28 mouse cellular contexts compared by ENCODE assay signal in genomic region chr12:17148920-17149319, GRCm38 (mm10). TPM values are rescaled to one million over a fixed set of nuclear protein-coding genes. Genes with fewer than 3 reads are reported as not detected.
DNase-seq lines count a peak whose midpoint lies in the region; ATAC-seq lines count a peak whose summit lies in the region.
"Had no signal": no experiment of that assay in that cellular context is flagged by ENCODE, and none has a peak within 500 bp of the region (broad histone marks: within the 10 kb centered on the region; RNA-seq: fewer than 3 reads in every experiment).

No protein-coding gene starts in this region.

- 0 out of 2 replicates have a peak, but pooled peaks have one; percentile 25 for ATAC-seq in hindbrain, embryonic 16.5 days
- no peak for ATAC-seq in hindbrain, embryonic 11.5 days (ENCODE audit: low FRiP score)
- no peak for ATAC-seq in midbrain, embryonic 14.5 days (ENCODE audit: low FRiP score, low TSS enrichment)
- ATAC-seq in midbrain, embryonic 11.5 days (ENCODE audit: low FRiP score), result no peak
- ATAC-seq: activated CD4-positive, CD25-positive, alpha-beta regulatory T cell, adult 4 months; forebrain, embryonic 13.5 days; intestine, embryonic 16.5 days; midbrain, embryonic 16.5 days had no signal

- no peak for DNase-seq in hindbrain, embryonic 11.5 days (ENCODE audit: low spot score)
- DNase-seq in midbrain, embryonic 14.5 days, result no peak
- DNase-seq in midbrain, embryonic 11.5 days (ENCODE audit: low spot score, missing footprints), result no peak
- DNase-seq in A20 (ENCODE audit: low read depth, low spot score), result peak; percentile 39
- peak; percentile 85 for DNase-seq in brain, adult 2 months (ENCODE audit: low read depth, low spot score)
- DNase-seq in thymus, postnatal 25 days, result no peak
- DNase-seq: adrenal gland, adult 8-10 months; cerebellum, adult 2 months; cerebellum, postnatal 25 days; gastrocnemius, postnatal 36 days; heart, adult 2 months; heart, postnatal 14 days; kidney, postnatal 25 days; liver, embryonic 13.5 days; lung, adult 2 months; lung, postnatal 14 days had no signal

- no peaks in the 10 kb centered on the region; the same call in 1 of the 2 replicates for H3K4me1 ChIP-seq in hindbrain, embryonic 16.5 days (ENCODE audit: control insufficient read depth, insufficient read depth, low read depth, low read length)
- H3K4me1 ChIP-seq in hindbrain, embryonic 11.5 days (replicated peaks; ENCODE audit: control insufficient read depth, insufficient read depth, low read length), result no peaks in the 10 kb centered on the region
- no peaks in the 10 kb centered on the region for H3K4me1 ChIP-seq in midbrain, embryonic 14.5 days (ENCODE audit: control insufficient read depth, insufficient read depth, low read length)
- no peaks in the 10 kb centered on the region for H3K4me1 ChIP-seq in midbrain, embryonic 11.5 days (ENCODE audit: control insufficient read depth, insufficient read depth, low read length)
- H3K4me1 ChIP-seq: embryonic facial prominence, embryonic 13.5 days; heart, embryonic 13.5 days; hindbrain, embryonic 15.5 days; liver, embryonic 13.5 days had no signal

- WGBS in hindbrain, embryonic 16.5 days, result 48% methylated on average over 10 of the region's 10 CpGs
- WGBS in hindbrain, embryonic 11.5 days, result 87% methylated on average over 10 of the region's 10 CpGs
- WGBS in midbrain, embryonic 14.5 days, result 77% methylated on average over 10 of the region's 10 CpGs
- 86% methylated on average over 10 of the region's 10 CpGs for WGBS in midbrain, embryonic 11.5 days

- no peak overlapping the region for H3K4me3 ChIP-seq in hindbrain, embryonic 16.5 days (ENCODE audit: low read length)
- H3K4me3 ChIP-seq in hindbrain, embryonic 11.5 days (ENCODE audit: low read depth, low read length), result no peak overlapping the region
- H3K4me3 ChIP-seq in midbrain, embryonic 14.5 days (replicated peaks; ENCODE audit: low read depth, low read length), result no peak overlapping the region
- no peak overlapping the region for H3K4me3 ChIP-seq in midbrain, embryonic 11.5 days (ENCODE audit: low read depth, low read length)
- H3K4me3 ChIP-seq: embryonic facial prominence, embryonic 13.5 days; forebrain, embryonic 13.5 days; heart, adult 2 months; heart, embryonic 13.5 days; hindbrain, embryonic 15.5 days; left cerebral cortex, adult 2 months; liver, embryonic 13.5 days; megakaryocyte, embryonic 14.5 days; myocyte had no signal

- H3K36me3 ChIP-seq in hindbrain, embryonic 16.5 days (ENCODE audit: control insufficient read depth, insufficient read depth, low read length), result no peaks in the 10 kb centered on the region
- H3K36me3 ChIP-seq in hindbrain, embryonic 11.5 days (ENCODE audit: control insufficient read depth, insufficient read depth, low read length), result no peaks in the 10 kb centered on the region
- H3K36me3 ChIP-seq in midbrain, embryonic 14.5 days (ENCODE audit: control insufficient read depth, insufficient read depth, low read length), result no peaks in the 10 kb centered on the region
- H3K36me3 ChIP-seq in midbrain, embryonic 11.5 days (ENCODE audit: control insufficient read depth, insufficient read depth, low read length), result no peaks in the 10 kb centered on the region
- H3K36me3 ChIP-seq: embryonic facial prominence, embryonic 13.5 days; heart, embryonic 13.5 days; hindbrain, embryonic 15.5 days; liver, embryonic 13.5 days had no signal

- H3K9ac ChIP-seq in hindbrain, embryonic 16.5 days (ENCODE audit: low read depth, low read length), result no peak overlapping the region
- H3K9ac ChIP-seq in hindbrain, embryonic 11.5 days (ENCODE audit: low read depth, low read length), result no peak overlapping the region
- H3K9ac ChIP-seq in midbrain, embryonic 14.5 days (replicated peaks; ENCODE audit: low read length), result no peak overlapping the region
- no peak overlapping the region for H3K9ac ChIP-seq in midbrain, embryonic 11.5 days (ENCODE audit: low read length)
- H3K9ac ChIP-seq: embryonic facial prominence, embryonic 13.5 days; forebrain, embryonic 13.5 days; heart, embryonic 13.5 days; hindbrain, embryonic 15.5 days; liver, embryonic 13.5 days had no signal

- no peaks in the 10 kb centered on the region for H3K27me3 ChIP-seq in hindbrain, embryonic 16.5 days (replicated peaks; ENCODE audit: control insufficient read depth, insufficient read depth, low read length)
- H3K27me3 ChIP-seq in hindbrain, embryonic 11.5 days (ENCODE audit: control insufficient read depth, insufficient read depth, low read length), result no peaks in the 10 kb centered on the region
- H3K27me3 ChIP-seq in midbrain, embryonic 14.5 days (ENCODE audit: control insufficient read depth, insufficient read depth, low read length), result no peaks in the 10 kb centered on the region
- no peaks in the 10 kb centered on the region for H3K27me3 ChIP-seq in midbrain, embryonic 11.5 days (ENCODE audit: control insufficient read depth, insufficient read depth, low read length)
- H3K27me3 ChIP-seq: embryonic facial prominence, embryonic 13.5 days; forebrain, embryonic 13.5 days; heart, embryonic 13.5 days; hindbrain, embryonic 15.5 days; liver, embryonic 13.5 days had no signal

- no peaks in the 10 kb centered on the region for H3K9me3 ChIP-seq in hindbrain, embryonic 16.5 days (ENCODE audit: control insufficient read depth, low read length)
- H3K9me3 ChIP-seq in hindbrain, embryonic 11.5 days (ENCODE audit: control insufficient read depth, low read length), result no peaks in the 10 kb centered on the region
- H3K9me3 ChIP-seq in midbrain, embryonic 14.5 days (ENCODE audit: control insufficient read depth, low read length), result no peaks in the 10 kb centered on the region
- no peaks in the 10 kb centered on the region for H3K9me3 ChIP-seq in midbrain, embryonic 11.5 days (ENCODE audit: control insufficient read depth, low read length)
- H3K9me3 ChIP-seq: embryonic facial prominence, embryonic 13.5 days; forebrain, embryonic 13.5 days; heart, embryonic 13.5 days; hindbrain, embryonic 15.5 days; liver, embryonic 13.5 days had no signal

- H3K27ac ChIP-seq in hindbrain, embryonic 16.5 days (ENCODE audit: low read depth, low read length), result no peak overlapping the region
- no peak overlapping the region for H3K27ac ChIP-seq in hindbrain, embryonic 11.5 days (ENCODE audit: low read depth, low read length)
- 0 out of 2 replicates have a peak overlapping the region, but pooled peaks have one; percentile 8 for H3K27ac ChIP-seq in midbrain, embryonic 14.5 days (replicated peaks; ENCODE audit: low read depth, low read length)
- H3K27ac ChIP-seq in midbrain, embryonic 11.5 days (ENCODE audit: low read depth, low read length), result no peak overlapping the region
- H3K27ac ChIP-seq: embryonic facial prominence, embryonic 13.5 days; forebrain, embryonic 13.5 days; heart, adult 2 months; heart, embryonic 13.5 days; hindbrain, embryonic 15.5 days; left cerebral cortex, adult 2 months; liver, embryonic 13.5 days; stomach, postnatal 0 days had no signal

- no peak overlapping the region for H3K4me2 ChIP-seq in hindbrain, embryonic 16.5 days (ENCODE audit: low read length)
- no peak overlapping the region for H3K4me2 ChIP-seq in hindbrain, embryonic 11.5 days (replicated peaks; ENCODE audit: low read depth, low read length)
- no peak overlapping the region for H3K4me2 ChIP-seq in midbrain, embryonic 14.5 days (ENCODE audit: low read length)
- H3K4me2 ChIP-seq in midbrain, embryonic 11.5 days, result no peak overlapping the region
- H3K4me2 ChIP-seq: embryonic facial prominence, embryonic 13.5 days; forebrain, embryonic 13.5 days; heart, embryonic 13.5 days; hindbrain, embryonic 15.5 days; liver, embryonic 13.5 days had no signal

RNA-seq across cellular contexts. Expression of gene Kcnf1, which starts 27.8 kb away (rescaled TPM):
- polyA plus RNA-seq in hindbrain, embryonic 16.5 days (2015; fragmentation: Nextera tagmentation; extraction: Ambion mirVana), result 4.9 and 5.6 TPM in 2 replicates
- 0.10 and 0.28 TPM in 2 replicates for polyA plus RNA-seq in hindbrain, embryonic 11.5 days (2014; fragmentation: Nextera tagmentation; extraction: Ambion mirVana)
- polyA plus RNA-seq in midbrain, embryonic 14.5 days (2014; fragmentation: Nextera tagmentation; extraction: Ambion mirVana), result 2.1 and 2.3 TPM in 2 replicates
- 0.31 and 0.54 TPM in 2 replicates for polyA plus RNA-seq in midbrain, embryonic 11.5 days (2014; fragmentation: Nextera tagmentation; extraction: Ambion mirVana)

Comparison
In these comparisons a context has a peak if more than half of its experiments do, and no peak if none do; other contexts are left out.
1. DNase-seq: peak in A20 (single experiment) and brain, adult 2 months (single experiment); none in hindbrain, embryonic 11.5 days (single experiment), midbrain, embryonic 14.5 days (single experiment), midbrain, embryonic 11.5 days (single experiment) and thymus, postnatal 25 days (single experiment).